Mouse (Mus musculus): ENCODE measurements around the gene Plekha5. TPM values are rescaled to one million over a fixed set of nuclear protein-coding genes. Genes with fewer than 3 reads are reported as not detected.

The Plekha5 gene
- polyA plus RNA-seq (2011; ENCODE audit: insufficient read length, low read depth, missing spikeins) = 53.1 and 55.7 TPM in 2 replicates

DNA sequence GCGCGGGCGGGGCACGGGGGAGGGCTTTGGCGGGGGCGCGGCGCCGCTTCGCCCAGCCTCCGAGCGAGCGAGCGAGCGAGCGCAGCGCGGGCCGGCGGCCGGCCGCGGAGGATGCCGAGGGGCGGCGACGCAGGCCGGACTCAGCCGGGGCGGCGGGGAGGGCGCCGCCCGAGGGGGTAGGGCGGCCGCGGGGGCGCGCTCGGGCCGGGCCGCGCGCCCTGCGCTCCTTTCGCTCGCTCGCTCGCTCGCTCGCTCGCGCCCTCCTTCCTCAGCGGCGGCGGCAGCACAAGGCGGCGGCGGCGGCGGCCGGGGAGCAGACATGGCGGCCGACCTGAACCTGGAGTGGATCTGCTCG is at the start of gene Plekha5:
Gene Plekha5, plus strand, starts transcription at position 209 of the 355 bp plus-strand sequence.
- TF ChIP-seq CTCF (IDR thresholded peaks at IDR 0.05; ENCODE audit: borderline replicate concordance, insufficient read depth, low read length) (no peak), POLR2A (IDR thresholded peaks at IDR 0.05; ENCODE audit: low read depth, low read length) (peak; percentile 51; the same call in 1 of the 2 replicates)
- Histone ChIP-seq H3K4me1 (ENCODE audit: control insufficient read depth, insufficient read depth, low read length) (peaks cover 6% of the 10 kb centered on the region), H3K4me3 (ENCODE audit: insufficient read depth, low read length) (peak within 1 kb of the TSS; percentile 85), H3K27ac (ENCODE audit: insufficient read depth, low read length) (peak within 1 kb of the TSS; percentile 79)

DNA sequence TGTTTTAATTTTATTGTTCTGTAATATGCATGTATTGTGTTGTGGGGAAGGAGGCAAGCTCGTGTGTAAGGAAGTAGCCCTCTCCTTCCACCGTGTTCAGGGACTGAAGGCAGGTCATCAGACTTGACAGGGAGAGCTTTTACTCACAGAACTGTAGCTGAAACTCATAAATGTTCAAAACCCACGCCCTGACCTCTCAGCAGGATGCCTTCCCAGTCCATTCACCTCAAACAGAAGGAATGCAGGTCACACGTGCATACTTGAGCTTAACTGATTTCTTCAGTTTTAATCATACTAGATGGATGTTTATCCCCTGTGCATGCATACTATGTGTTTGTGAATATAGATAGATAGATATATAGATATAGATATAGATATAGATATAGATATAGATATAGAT is 48.2 kb upstream of the Plekha5 start:
- no peak overlapping the region for H3K4me3 ChIP-seq (ENCODE audit: insufficient read depth, low read length)
- no peaks in the 10 kb centered on the region for H3K4me1 ChIP-seq (ENCODE audit: control insufficient read depth, insufficient read depth, low read length)
- no peak for TF ChIP-seq CTCF (IDR thresholded peaks at IDR 0.05; ENCODE audit: borderline replicate concordance, insufficient read depth, low read length)
- no peak for TF ChIP-seq POLR2A (IDR thresholded peaks at IDR 0.05; ENCODE audit: low read depth, low read length)
- no peak overlapping the region for H3K27ac ChIP-seq (ENCODE audit: insufficient read depth, low read length)

DNA sequence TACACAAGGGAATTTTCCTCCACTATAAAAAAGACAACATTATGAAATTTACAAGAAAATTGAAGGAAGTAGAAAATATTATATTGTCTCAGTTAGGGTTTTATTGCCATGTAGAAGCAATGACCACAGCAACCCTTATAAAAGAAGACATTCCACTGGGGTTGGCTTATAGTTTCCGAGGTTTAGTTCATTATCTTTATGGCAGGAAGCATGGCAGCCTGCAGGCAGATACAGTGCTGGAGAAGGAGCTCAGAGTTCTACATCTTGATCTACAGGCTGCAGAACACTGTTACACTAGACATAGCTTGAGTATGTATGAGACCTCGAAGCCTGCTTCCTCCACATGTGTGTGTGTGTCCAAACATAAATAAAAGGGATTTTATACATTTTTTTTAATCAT is 43.3 kb upstream of the Plekha5 start:
- Histone ChIP-seq H3K27ac (ENCODE audit: insufficient read depth, low read length) (no peak overlapping the region), H3K4me1 (ENCODE audit: control insufficient read depth, insufficient read depth, low read length) (no peaks in the 10 kb centered on the region), H3K4me3 (ENCODE audit: insufficient read depth, low read length) (no peak overlapping the region)
- no peak for TF ChIP-seq POLR2A (IDR thresholded peaks at IDR 0.05; ENCODE audit: low read depth, low read length)
- TF ChIP-seq CTCF (IDR thresholded peaks at IDR 0.05; ENCODE audit: borderline replicate concordance, insufficient read depth, low read length) = no peak

DNA sequence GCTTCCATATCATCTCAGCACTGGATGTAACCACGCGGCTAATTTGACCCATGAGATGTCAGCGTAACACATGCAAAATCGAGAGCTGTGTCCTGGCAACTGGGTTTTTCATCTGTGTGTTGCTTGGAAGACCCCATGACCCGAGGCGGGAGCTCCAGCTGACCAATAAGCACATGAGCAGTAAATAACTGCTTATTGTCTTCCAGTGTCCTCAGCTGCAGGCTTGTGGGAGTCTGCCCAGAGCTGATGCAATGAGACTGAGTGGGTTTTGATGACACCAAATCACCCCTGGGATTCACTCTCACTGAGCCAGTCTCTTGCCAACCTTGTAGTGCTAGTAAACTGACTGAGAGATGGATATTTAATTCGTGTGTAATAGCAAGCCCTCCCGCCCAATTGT is 42.7 kb upstream of the Plekha5 start:
- H3K27ac ChIP-seq (ENCODE audit: insufficient read depth, low read length) = no peak overlapping the region
- no peaks in the 10 kb centered on the region for H3K4me1 ChIP-seq (ENCODE audit: control insufficient read depth, insufficient read depth, low read length)
- TF ChIP-seq POLR2A (IDR thresholded peaks at IDR 0.05; ENCODE audit: low read depth, low read length) (no peak), CTCF (IDR thresholded peaks at IDR 0.05; ENCODE audit: borderline replicate concordance, insufficient read depth, low read length) (no peak)
- H3K4me3 ChIP-seq (ENCODE audit: insufficient read depth, low read length) = no peak overlapping the region

DNA sequence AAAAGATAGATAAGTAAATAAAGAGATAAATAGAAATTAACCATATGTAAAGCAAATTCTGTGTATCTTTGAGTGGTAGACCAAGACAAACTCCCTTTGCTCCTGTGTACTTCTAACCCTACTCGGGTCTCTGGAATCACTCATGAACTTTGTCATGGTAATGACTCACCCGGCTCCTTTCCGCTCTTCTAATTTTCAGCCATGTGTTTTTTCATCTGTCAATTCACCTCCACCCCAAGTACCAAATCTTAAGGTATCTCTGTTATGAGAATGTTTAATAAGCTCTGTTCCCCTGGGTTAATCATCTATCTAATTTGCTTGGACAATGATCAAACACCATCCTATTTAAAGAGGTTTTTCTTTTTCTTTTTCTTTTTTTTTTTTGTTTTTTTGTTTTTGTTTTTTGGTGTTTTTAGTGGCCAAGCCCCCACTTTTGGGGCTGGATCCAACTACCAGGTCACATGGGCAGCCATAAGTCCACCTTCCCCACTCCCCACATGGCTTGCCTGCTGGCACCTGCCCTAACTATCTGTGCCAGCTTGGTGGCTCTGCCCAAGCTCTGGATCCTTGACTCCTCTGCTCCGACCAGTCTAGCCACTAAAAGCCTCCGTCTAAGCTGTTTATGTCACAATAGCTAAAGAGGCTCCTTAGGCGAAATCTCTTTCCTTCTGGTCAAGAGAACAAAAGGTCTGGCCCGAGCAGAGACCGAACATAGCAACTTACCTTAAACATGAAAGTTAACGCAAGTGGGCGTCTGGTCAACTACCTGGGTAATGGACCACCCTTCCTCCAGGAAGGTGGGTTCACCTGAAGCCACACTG is 40.1 kb upstream of the Plekha5 start:
- no peaks in the 10 kb centered on the region for H3K4me1 ChIP-seq (ENCODE audit: control insufficient read depth, insufficient read depth, low read length)
- H3K27ac ChIP-seq (ENCODE audit: insufficient read depth, low read length) = no peak overlapping the region
- TF ChIP-seq POLR2A (IDR thresholded peaks at IDR 0.05; ENCODE audit: low read depth, low read length) (no peak), CTCF (IDR thresholded peaks at IDR 0.05; ENCODE audit: borderline replicate concordance, insufficient read depth, low read length) (no peak)
- H3K4me3 ChIP-seq (ENCODE audit: insufficient read depth, low read length) = no peak overlapping the region

DNA sequence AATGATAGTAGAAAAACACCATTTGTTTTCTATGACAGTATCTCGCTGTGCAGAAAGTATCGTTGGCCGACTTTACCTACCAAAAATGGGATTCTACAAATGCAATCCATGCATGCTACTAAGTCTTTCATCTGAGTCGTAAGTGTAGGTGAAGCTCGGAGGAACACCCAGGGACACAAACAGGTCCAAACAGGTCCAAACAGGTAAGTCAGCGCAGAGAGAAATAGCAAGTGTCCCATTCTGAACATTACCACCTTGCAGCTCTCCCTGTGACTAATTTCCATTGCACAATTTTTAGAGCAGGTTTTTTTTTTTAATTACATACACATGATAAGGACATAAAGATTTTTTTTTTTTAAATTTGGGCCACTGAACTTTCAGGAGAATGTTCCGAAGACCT is 27.2 kb upstream of the Plekha5 start:
- Histone ChIP-seq H3K4me3 (ENCODE audit: insufficient read depth, low read length) (no peak overlapping the region), H3K27ac (ENCODE audit: insufficient read depth, low read length) (no peak overlapping the region), H3K4me1 (ENCODE audit: control insufficient read depth, insufficient read depth, low read length) (no peaks in the 10 kb centered on the region)
- TF ChIP-seq POLR2A (IDR thresholded peaks at IDR 0.05; ENCODE audit: low read depth, low read length) (no peak), CTCF (IDR thresholded peaks at IDR 0.05; ENCODE audit: borderline replicate concordance, insufficient read depth, low read length) (no peak)

DNA sequence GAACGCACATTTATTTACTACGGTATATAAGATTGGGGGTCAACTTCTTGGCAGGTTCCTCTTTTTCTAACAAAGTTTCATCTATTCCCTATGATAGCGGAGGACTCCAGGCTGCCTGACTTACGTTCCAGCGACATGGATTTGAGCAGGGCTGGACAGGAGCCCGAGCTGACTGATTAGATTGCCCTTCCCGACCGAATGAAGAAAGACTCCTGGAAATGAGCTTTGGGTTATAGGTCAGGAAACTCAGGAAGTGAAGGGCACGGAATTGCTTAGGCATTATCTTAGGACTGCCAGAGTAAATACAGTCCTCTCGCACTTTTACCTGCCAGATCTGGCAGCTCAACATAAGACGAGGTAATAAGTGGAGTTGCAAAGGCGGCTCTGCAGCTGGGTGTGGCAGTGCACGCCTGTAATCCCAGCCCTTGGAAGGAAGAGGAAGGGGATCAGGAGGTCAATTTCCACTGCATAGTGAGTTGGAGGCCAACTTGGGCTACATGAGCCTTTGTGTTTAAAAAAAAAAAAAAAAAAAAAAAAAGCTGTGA is 21.0 kb upstream of the Plekha5 start:
- Histone ChIP-seq H3K4me1 (ENCODE audit: control insufficient read depth, insufficient read depth, low read length) (no peaks in the 10 kb centered on the region), H3K27ac (ENCODE audit: insufficient read depth, low read length) (no peak overlapping the region), H3K4me3 (ENCODE audit: insufficient read depth, low read length) (no peak overlapping the region)
- TF ChIP-seq POLR2A (IDR thresholded peaks at IDR 0.05; ENCODE audit: low read depth, low read length) (no peak), CTCF (IDR thresholded peaks at IDR 0.05; ENCODE audit: borderline replicate concordance, insufficient read depth, low read length) (no peak)

DNA sequence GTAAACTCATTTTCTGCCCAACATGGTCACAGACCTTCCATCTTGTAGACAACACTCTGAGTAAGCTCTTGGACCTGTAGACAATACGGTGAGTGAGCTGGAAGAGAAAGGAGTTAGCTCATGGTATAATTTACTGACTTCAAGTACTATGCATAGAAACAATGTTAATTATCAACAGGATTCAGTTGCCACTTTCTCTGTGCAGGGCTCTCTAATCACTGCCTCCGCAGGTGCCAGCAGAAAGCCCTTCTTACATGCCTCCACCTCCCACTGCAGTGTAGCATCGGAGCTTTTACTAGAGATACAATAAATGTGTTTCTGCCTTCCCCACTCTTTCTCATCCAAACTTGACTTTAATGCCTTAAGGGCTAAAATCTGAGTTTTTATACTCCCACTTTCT is 11.9 kb upstream of the Plekha5 start:
- Histone ChIP-seq H3K27ac (ENCODE audit: insufficient read depth, low read length) (no peak overlapping the region), H3K4me3 (ENCODE audit: insufficient read depth, low read length) (no peak overlapping the region), H3K4me1 (ENCODE audit: control insufficient read depth, insufficient read depth, low read length) (no peaks in the 10 kb centered on the region)
- TF ChIP-seq CTCF (IDR thresholded peaks at IDR 0.05; ENCODE audit: borderline replicate concordance, insufficient read depth, low read length) (no peak), POLR2A (IDR thresholded peaks at IDR 0.05; ENCODE audit: low read depth, low read length) (no peak)

DNA sequence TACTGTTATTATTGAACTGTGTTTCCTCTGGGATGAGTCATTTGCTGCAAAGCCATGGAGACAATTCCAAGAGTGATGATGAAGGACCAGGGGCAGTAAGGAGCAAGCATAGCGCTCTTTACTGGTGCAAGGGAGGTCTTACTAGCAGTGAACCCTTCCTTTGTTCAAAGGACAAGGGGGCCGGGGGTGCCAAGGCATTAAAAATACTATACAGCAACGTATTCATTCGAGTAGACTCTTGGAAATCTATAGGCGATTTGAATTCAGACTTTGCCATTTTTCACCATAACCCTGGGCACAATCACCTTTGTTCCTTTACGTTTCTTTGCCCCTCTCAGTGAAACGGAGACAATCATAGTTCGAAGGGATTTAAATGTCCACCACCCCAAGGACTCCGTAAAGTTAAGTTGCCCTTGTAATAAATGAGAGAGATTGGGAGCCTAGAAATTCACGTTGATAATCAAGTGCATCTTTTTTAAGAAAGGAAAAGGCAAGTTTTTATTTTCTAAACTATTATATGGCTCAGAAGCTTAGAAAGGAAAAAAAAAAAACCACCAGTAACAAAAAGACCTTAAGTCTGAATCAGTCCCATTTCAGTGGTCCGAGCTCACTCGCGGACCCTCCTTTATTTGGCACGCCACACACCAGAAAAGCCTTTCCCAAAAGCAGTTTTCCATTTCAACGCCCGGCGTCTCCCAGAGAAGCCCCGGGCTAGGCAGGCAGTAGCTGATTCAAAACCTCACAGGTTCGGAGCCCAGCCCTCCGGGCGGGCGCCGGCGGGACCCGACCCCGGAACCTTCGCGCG is 611 bp upstream of the Plekha5 start:
- Histone ChIP-seq H3K4me1 (ENCODE audit: control insufficient read depth, insufficient read depth, low read length) (peaks cover 6% of the 10 kb centered on the region), H3K27ac (ENCODE audit: insufficient read depth, low read length) (peak overlapping the region; percentile 64)
- TF ChIP-seq CTCF (IDR thresholded peaks at IDR 0.05; ENCODE audit: borderline replicate concordance, insufficient read depth, low read length) (no peak), POLR2A (IDR thresholded peaks at IDR 0.05; ENCODE audit: low read depth, low read length) (no peak)

More for the DNA sequence above, 611 bp upstream of the Plekha5 start:
- peak overlapping the region; percentile 54 for H3K4me3 ChIP-seq (ENCODE audit: insufficient read depth, low read length)
